Mouse (Mus musculus) lung, adult 2 months (tissue): ENCODE measurements around the gene Hhat.

Source experiments
- CTCF ChIP-seq: fragments of 200-500 bp; IDR thresholded peaks from 2 replicates; pipeline ENCODE4 v1.5.1; 2011; ENCODE audit warnings: mild to moderate bottlenecking, low read length, control low read depth; ENCODE audit not compliant: insufficient read depth
- POLR2A ChIP-seq: fragments of 200-500 bp; IDR thresholded peaks from 2 replicates; pipeline ENCODE4 v1.6.1; 2011; ENCODE audit warnings: low read depth, mild to moderate bottlenecking, control low read depth, low read length, borderline replicate concordance; ENCODE audit errors: extremely low read depth

- TF ChIP-seq CTCF (no peak), POLR2A (no peak)
Measured at GRCm38 (mm10) chr1:192651981-192652605, 118.9 kb downstream of the Hhat start.
